Mouse (Mus musculus): ENCODE results near the gene Pwp2.

Gene Pwp2

GRCm38 (mm10) chr10:78170445-78170844 lies 14.5 kb downstream of the Pwp2 start:
- DNase-seq (ENCODE audit: low read depth): no peak

GRCm38 (mm10) chr10:78169281-78170042 lies 15.5 kb downstream of the Pwp2 start, which contains the start of gene D10Jhu81e:
Gene D10Jhu81e, minus strand, starts transcription at chr10:78169782.
- DNase-seq (ENCODE audit: low read depth): peak; percentile 98

- no peak for DNase-seq (ENCODE audit: low read depth)
Observed at GRCm38 (mm10) chr10:78168792-78169191, 16.2 kb downstream of the Pwp2 start.

GRCm38 (mm10) chr10:78167775-78168174 lies 17.2 kb downstream of the Pwp2 start:
- no peak for DNase-seq (ENCODE audit: low read depth)

GRCm38 (mm10) chr10:78167333-78167732 lies 17.6 kb downstream of the Pwp2 start:
- DNase-seq (ENCODE audit: low read depth): no peak

GRCm38 (mm10) chr10:78165256-78166005 lies 19.5 kb downstream of the Pwp2 start:
- no peak for DNase-seq (ENCODE audit: low read depth)

GRCm38 (mm10) chr10:78164786-78165185 lies 20.2 kb downstream of the Pwp2 start:
- DNase-seq (ENCODE audit: low read depth): no peak

- peak; percentile 87 for DNase-seq (ENCODE audit: low read depth)
Observed at GRCm38 (mm10) chr10:78163923-78164322, 21.0 kb downstream of the Pwp2 start.

GRCm38 (mm10) chr10:78163241-78163640 lies 21.7 kb downstream of the Pwp2 start:
- DNase-seq (ENCODE audit: low read depth): no peak

- no peak for DNase-seq (ENCODE audit: low read depth)
Observed at GRCm38 (mm10) chr10:78162646-78163045, 22.3 kb downstream of the Pwp2 start.

GRCm38 (mm10) chr10:78161096-78161495 lies 23.9 kb downstream of the Pwp2 start:
- DNase-seq (ENCODE audit: low read depth): no peak

GRCm38 (mm10) chr10:78160369-78161095 lies 24.4 kb downstream of the Pwp2 start:
- peak; percentile 79 for DNase-seq (ENCODE audit: low read depth)

- DNase-seq (ENCODE audit: low read depth): peak; percentile 91
Observed at GRCm38 (mm10) chr10:78159906-78160305, 25.0 kb downstream of the Pwp2 start.

- peak; percentile 82 for DNase-seq (ENCODE audit: low read depth)
Observed at GRCm38 (mm10) chr10:78159252-78159878, 25.6 kb downstream of the Pwp2 start.

GRCm38 (mm10) chr10:78158041-78158440 lies 26.9 kb downstream of the Pwp2 start:
- DNase-seq (ENCODE audit: low read depth): no peak

- DNase-seq (ENCODE audit: low read depth): no peak
Observed at GRCm38 (mm10) chr10:78156926-78157325, 28.0 kb downstream of the Pwp2 start.

GRCm38 (mm10) chr10:78148834-78149766 lies 35.8 kb downstream of the Pwp2 start:
- no peak for DNase-seq (ENCODE audit: low read depth)

GRCm38 (mm10) chr10:78147908-78148441 lies 37.0 kb downstream of the Pwp2 start:
- DNase-seq (ENCODE audit: low read depth): no peak

- DNase-seq (ENCODE audit: low read depth): no peak
Observed at GRCm38 (mm10) chr10:78143727-78144505, 41.0 kb downstream of the Pwp2 start.

- DNase-seq (ENCODE audit: low read depth): no peak
Observed at GRCm38 (mm10) chr10:78140843-78141242, 44.1 kb downstream of the Pwp2 start.

Data from naive thymus-derived CD4-positive, alpha-beta T cell, adult 2 months (primary cell).